Mouse (Mus musculus) midbrain, embryonic 15.5 days (tissue): ENCODE results near the gene Ppp2r1b. TPM values are rescaled to one million over a fixed set of nuclear protein-coding genes. Genes with fewer than 3 reads are reported as not detected.

Source experiments
- ATAC-seq: fragments of 200-750 bp; cut with Nextera tagmentation; replicated peaks from 2 replicates; pipeline ENCODE4 v1.8.0; 2017; ENCODE audit warnings: moderate TSS enrichment
- H3K27ac ChIP-seq: fragments of 300-500 bp; sonication (generic); 2 replicates; pipeline ENCODE4 v1.5.1; 2015; ENCODE audit warnings: mild to moderate bottlenecking, inconsistent platforms
- H3K27me3 ChIP-seq: fragments of 300-500 bp; sonication (generic); replicated peaks from 2 replicates; pipeline ENCODE4 v1.6.1; 2015; ENCODE audit warnings: inconsistent platforms
- H3K36me3 ChIP-seq: fragments of 300-500 bp; sonication (generic); replicated peaks from 2 replicates; pipeline ENCODE4 v1.6.1; 2015; ENCODE audit warnings: inconsistent platforms
- H3K4me1 ChIP-seq: fragments of 300-500 bp; sonication (generic); 2 replicates; pipeline ENCODE4 v1.6.1; 2015; ENCODE audit warnings: inconsistent platforms
- H3K4me2 ChIP-seq: fragments of 300-500 bp; sonication (generic); 2 replicates; pipeline ENCODE4 v1.6.1; 2015; ENCODE audit warnings: inconsistent platforms, mild to moderate bottlenecking, moderate library complexity
- H3K4me3 ChIP-seq: fragments of 300-500 bp; sonication (generic); 2 replicates; pipeline ENCODE4 v1.5.1; 2015; ENCODE audit warnings: mild to moderate bottlenecking, inconsistent platforms
- H3K9ac ChIP-seq: fragments of 300-500 bp; sonication (generic); 2 replicates; pipeline ENCODE4 v1.6.1; 2015; ENCODE audit warnings: mild to moderate bottlenecking, inconsistent platforms
- H3K9me3 ChIP-seq: fragments of 300-500 bp; sonication (generic); 2 replicates; pipeline ENCODE4 v1.6.1; 2016; ENCODE audit warnings: inconsistent platforms
- whole genome bisulfite sequencing: fragments of 180-500 bp; shearing (Covaris S2); methylation state at CpG from one replicate; pipeline ENCODE4 v1.1.7; 2015; ENCODE audit warnings: mixed read lengths; 5-methylcytosine and 5-hydroxymethylcytosine counted together
- polyA plus RNA-seq: library from polyadenylated mRNA; unstranded; fragments of >200 nt; fragmentation: Nextera tagmentation; extraction: Ambion mirVana; gene quantifications from 2 replicates; pipeline ENCODE4 v1.2.1, GENCODE M21; 2015

Ppp2r1b gene
- polyA plus RNA-seq, 1 experiment from 2014 or later = 41.6 TPM

GRCm38 (mm10) chr9:50876287-50876686 is 31.2 kb downstream of the Ppp2r1b start:
- Histone ChIP-seq H3K36me3 (peaks cover 20% of the 10 kb centered on the region), H3K4me3 (no peak overlapping the region), H3K9ac (no peak overlapping the region), H3K4me2 (no peak overlapping the region), H3K9me3 (no peaks in the 10 kb centered on the region), H3K27me3 (no peaks in the 10 kb centered on the region), H3K4me1 (no peaks in the 10 kb centered on the region), H3K27ac (no peak overlapping the region)
- WGBS = 92% methylated on average over 3 of the region's 3 CpGs
- ATAC-seq = no peak

- Histone ChIP-seq H3K27ac (no peak overlapping the region), H3K9ac (no peak overlapping the region), H3K9me3 (no peaks in the 10 kb centered on the region), H3K4me1 (no peaks in the 10 kb centered on the region), H3K4me2 (no peak overlapping the region), H3K27me3 (no peaks in the 10 kb centered on the region), H3K36me3 (peaks cover 20% of the 10 kb centered on the region), H3K4me3 (no peak overlapping the region)
- 87% methylated on average over 3 of the region's 3 CpGs for WGBS
- ATAC-seq = no peak
These were observed 32.3 kb downstream of the Ppp2r1b start for GRCm38 (mm10) chr9:50877431-50877830.

- no peak overlapping the region for H3K4me3 ChIP-seq
- H3K9ac ChIP-seq = no peak overlapping the region
- WGBS = 90% methylated on average over 2 of the region's 2 CpGs
- no peak overlapping the region for H3K4me2 ChIP-seq
- ATAC-seq = no peak
- H3K4me1 ChIP-seq = 0 out of 2 replicates have a peak, but pooled peaks cover 8% of the 10 kb centered on the region
- H3K9me3 ChIP-seq = no peaks in the 10 kb centered on the region
- no peak overlapping the region for H3K27ac ChIP-seq
- peaks cover 20% of the 10 kb centered on the region for H3K36me3 ChIP-seq
- H3K27me3 ChIP-seq = no peaks in the 10 kb centered on the region
These were observed 37.1 kb downstream of the Ppp2r1b start for GRCm38 (mm10) chr9:50882183-50882582.

DNA sequence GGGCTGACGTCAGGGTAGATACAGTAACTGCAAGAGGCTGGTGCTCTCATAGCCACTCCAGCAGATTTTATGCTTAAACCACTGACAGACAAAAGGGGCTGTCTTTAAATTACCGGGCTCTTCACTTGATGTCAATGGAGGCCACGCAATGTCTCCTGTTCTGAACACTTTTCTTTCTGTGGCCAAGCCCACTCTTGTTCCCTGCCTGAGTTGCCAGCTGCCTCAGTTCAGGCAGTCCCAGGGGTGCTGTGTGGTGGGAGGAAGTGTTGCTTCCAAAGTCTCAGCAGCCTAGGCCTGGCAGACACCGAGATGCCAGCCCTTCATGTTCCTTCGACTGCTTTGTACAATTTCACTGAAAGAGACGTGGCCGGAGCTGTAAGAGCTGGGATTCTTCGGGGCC is 39.0 kb downstream of the Ppp2r1b start:
- no peaks in the 10 kb centered on the region for H3K27me3 ChIP-seq
- no peak overlapping the region for H3K27ac ChIP-seq
- H3K9me3 ChIP-seq = no peaks in the 10 kb centered on the region
- H3K9ac ChIP-seq = no peak overlapping the region
- WGBS = 82% methylated on average over 8 of the region's 8 CpGs
- H3K4me1 ChIP-seq = 0 out of 2 replicates have a peak, but pooled peaks cover 8% of the 10 kb centered on the region
- no peak overlapping the region for H3K4me2 ChIP-seq
- no peak for ATAC-seq
- H3K36me3 ChIP-seq = peaks cover 10% of the 10 kb centered on the region
- H3K4me3 ChIP-seq = no peak overlapping the region

DNA sequence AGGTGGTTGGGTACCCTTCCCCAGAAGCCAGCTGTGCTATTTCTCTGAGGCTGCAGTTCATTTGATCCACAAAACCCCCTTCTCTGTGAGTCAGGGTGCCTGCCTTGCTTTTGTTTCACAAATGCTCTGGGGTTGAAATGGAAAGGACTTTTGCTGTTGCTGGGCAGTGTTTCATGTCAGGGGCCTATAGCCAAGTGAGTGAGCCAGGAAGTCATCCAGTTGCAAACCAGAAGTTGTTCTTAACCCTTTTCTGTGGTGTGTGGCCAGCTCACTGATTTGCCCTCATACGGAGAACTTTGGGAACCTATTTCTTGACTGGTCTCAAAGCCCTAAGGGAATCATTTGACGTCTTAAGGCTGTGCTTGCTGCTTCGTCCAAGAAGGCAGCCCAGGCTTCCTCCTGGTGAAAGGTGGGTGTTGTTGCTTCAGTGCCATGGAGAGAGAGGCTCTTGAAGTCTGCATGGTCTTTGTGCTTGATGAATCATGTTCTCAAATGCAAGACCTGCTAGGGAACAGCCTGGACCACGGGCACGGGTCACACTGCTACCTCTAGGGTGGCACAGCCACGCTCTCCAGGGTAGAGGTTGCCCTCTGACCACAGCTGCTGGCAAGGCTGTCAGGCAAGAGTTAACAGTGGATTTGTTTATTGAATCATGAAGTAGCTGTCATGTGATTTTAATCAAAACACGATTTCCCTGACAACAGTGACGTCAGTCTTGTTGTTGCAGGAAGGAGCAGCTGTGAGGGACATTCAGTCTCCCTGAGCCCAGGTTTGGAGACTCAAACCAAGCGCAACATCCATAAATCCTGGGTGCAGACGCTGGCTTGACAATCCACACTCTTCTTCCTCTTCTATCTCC is 39.9 kb downstream of the Ppp2r1b start:
- no peak overlapping the region for H3K27ac ChIP-seq
- no peaks in the 10 kb centered on the region for H3K9me3 ChIP-seq
- 74% methylated on average over 10 of the region's 10 CpGs for WGBS
- 0 out of 2 replicates have a peak, but pooled peaks cover 8% of the 10 kb centered on the region for H3K4me1 ChIP-seq
- H3K36me3 ChIP-seq = peaks cover 4% of the 10 kb centered on the region; the same call in 1 of the 2 replicates
- H3K9ac ChIP-seq = no peak overlapping the region
- no peaks in the 10 kb centered on the region for H3K27me3 ChIP-seq
- H3K4me3 ChIP-seq = no peak overlapping the region
- H3K4me2 ChIP-seq = no peak overlapping the region
- no peak for ATAC-seq

GRCm38 (mm10) chr9:50885600-50885987 is 40.5 kb downstream of the Ppp2r1b start:
- Histone ChIP-seq H3K27me3 (no peaks in the 10 kb centered on the region), H3K4me3 (no peak overlapping the region), H3K4me1 (0 out of 2 replicates have a peak, but pooled peaks cover 8% of the 10 kb centered on the region), H3K9ac (no peak overlapping the region), H3K9me3 (no peaks in the 10 kb centered on the region), H3K4me2 (no peak overlapping the region), H3K27ac (no peak overlapping the region), H3K36me3 (no peaks in the 10 kb centered on the region)
- ATAC-seq = no peak
- WGBS = 67% methylated on average over 1 of the region's 1 CpGs

GRCm38 (mm10) chr9:50886870-50887269 is 41.8 kb downstream of the Ppp2r1b start:
- Histone ChIP-seq H3K9ac (no peak overlapping the region), H3K4me1 (0 out of 2 replicates have a peak, but pooled peaks cover 8% of the 10 kb centered on the region), H3K27ac (no peak overlapping the region), H3K36me3 (no peaks in the 10 kb centered on the region), H3K4me3 (no peak overlapping the region), H3K4me2 (no peak overlapping the region), H3K27me3 (no peaks in the 10 kb centered on the region), H3K9me3 (no peaks in the 10 kb centered on the region)
- ATAC-seq = no peak
- WGBS = 100% methylated on average over 1 of the region's 1 CpGs

GRCm38 (mm10) chr9:50887351-50887750 is 42.2 kb downstream of the Ppp2r1b start:
- H3K27me3 ChIP-seq = no peaks in the 10 kb centered on the region
- H3K27ac ChIP-seq = no peak overlapping the region
- ATAC-seq = no peak
- H3K4me3 ChIP-seq = no peak overlapping the region
- H3K4me1 ChIP-seq = 0 out of 2 replicates have a peak, but pooled peaks cover 8% of the 10 kb centered on the region
- no peak overlapping the region for H3K9ac ChIP-seq
- no peaks in the 10 kb centered on the region for H3K36me3 ChIP-seq
- H3K9me3 ChIP-seq = no peaks in the 10 kb centered on the region
- H3K4me2 ChIP-seq = no peak overlapping the region
- WGBS = 25% methylated on average over 4 of the region's 4 CpGs

GRCm38 (mm10) chr9:50889211-50889610 is 44.1 kb downstream of the Ppp2r1b start:
- no peaks in the 10 kb centered on the region for H3K9me3 ChIP-seq
- no peak overlapping the region for H3K9ac ChIP-seq
- no peaks in the 10 kb centered on the region for H3K27me3 ChIP-seq
- H3K27ac ChIP-seq = no peak overlapping the region
- H3K4me1 ChIP-seq = 0 out of 2 replicates have a peak, but pooled peaks cover 8% of the 10 kb centered on the region
- no peak for ATAC-seq
- no peaks in the 10 kb centered on the region for H3K36me3 ChIP-seq
- 81% methylated on average over 6 of the region's 6 CpGs for WGBS
- H3K4me3 ChIP-seq = no peak overlapping the region
- H3K4me2 ChIP-seq = no peak overlapping the region

DNA sequence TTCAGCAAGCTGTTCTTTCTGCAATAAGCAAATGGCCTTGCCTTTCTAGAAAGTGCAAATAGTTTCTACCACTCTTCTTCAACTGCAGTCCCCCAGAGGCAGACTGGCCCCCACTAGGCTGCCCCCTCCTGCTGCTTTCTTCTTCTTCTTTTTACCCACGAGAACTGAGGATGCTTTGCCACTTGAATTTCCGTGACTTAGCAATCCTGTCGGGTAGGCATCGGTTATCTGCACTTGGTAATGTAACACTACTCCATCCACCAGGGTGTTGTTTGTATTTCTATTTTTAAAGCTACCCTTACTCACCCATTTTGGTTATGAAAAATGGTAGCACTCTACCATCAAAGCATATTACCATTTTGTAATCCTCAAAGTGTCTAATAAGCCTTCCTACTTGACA is 44.9 kb downstream of the Ppp2r1b start:
- 82% methylated on average over 4 of the region's 4 CpGs for WGBS
- H3K36me3 ChIP-seq = no peaks in the 10 kb centered on the region; the same call in 1 of the 2 replicates

DNA sequence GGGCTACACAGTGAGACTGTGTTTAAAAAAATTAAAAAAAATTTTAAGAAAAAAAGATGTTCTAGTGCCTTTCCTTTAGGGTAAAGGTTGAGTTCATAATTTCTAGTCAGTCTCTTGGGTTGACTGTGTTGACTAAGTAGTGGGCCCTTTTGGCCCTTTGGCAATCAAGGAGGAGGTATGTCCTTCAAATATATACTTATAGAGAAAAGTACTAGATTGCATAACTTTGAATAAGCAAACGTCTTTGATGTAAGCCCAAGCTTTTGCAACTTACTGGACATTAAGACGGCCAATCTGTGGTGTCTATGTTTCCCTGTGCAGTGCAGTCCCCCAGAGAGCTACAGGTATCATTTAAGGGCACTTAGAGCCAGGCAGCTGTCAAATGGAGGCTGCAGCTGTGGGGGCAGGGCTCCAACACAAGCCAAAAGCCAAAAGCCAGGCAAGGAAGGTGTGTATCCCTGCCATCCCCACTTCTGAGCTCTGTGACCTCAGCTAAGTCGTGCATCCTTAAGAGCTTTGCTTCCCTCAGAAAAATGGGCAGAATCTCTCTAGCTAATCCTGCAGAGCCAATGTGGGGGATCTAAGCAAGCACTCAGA is 45.5 kb downstream of the Ppp2r1b start:
- 85% methylated on average over 3 of the region's 3 CpGs for WGBS
- Histone ChIP-seq H3K4me2 (no peak overlapping the region), H3K9ac (no peak overlapping the region), H3K4me3 (no peak overlapping the region), H3K27ac (no peak overlapping the region), H3K4me1 (0 out of 2 replicates have a peak, but pooled peaks cover 2% of the 10 kb centered on the region), H3K9me3 (no peaks in the 10 kb centered on the region), H3K36me3 (no peaks in the 10 kb centered on the region; the same call in 1 of the 2 replicates), H3K27me3 (no peaks in the 10 kb centered on the region)
- ATAC-seq = no peak

More for the DNA sequence above, 44.9 kb downstream of the Ppp2r1b start:
- no peaks in the 10 kb centered on the region for H3K9me3 ChIP-seq
- H3K27ac ChIP-seq = no peak overlapping the region
- 0 out of 2 replicates have a peak, but pooled peaks cover 8% of the 10 kb centered on the region for H3K4me1 ChIP-seq
- no peak overlapping the region for H3K9ac ChIP-seq
- no peak overlapping the region for H3K4me3 ChIP-seq
- H3K27me3 ChIP-seq = no peaks in the 10 kb centered on the region
- H3K4me2 ChIP-seq = no peak overlapping the region
- no peak for ATAC-seq

DNA sequence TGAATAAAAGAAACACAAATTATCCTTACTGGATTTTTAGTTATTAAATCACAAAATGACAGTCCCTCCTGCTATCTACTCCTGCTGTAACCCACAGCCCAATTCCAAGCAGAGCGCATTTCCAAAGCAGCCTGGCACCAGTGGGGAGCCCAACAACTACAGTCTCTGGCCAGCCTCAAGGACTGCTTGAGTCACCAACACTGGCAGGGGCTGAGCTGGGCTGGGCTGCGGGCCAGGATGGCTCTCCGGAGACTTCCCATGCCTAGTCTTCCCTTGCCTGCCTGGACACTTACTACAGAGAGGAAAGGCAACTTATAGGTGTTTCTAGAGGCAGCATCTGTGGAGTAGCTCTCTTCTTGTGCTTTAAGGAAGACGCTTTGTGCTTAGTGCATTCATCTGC is 48.6 kb downstream of the Ppp2r1b start:
- Histone ChIP-seq H3K36me3 (peaks cover 15% of the 10 kb centered on the region), H3K9ac (no peak overlapping the region), H3K9me3 (no peaks in the 10 kb centered on the region), H3K4me1 (no peaks in the 10 kb centered on the region), H3K27me3 (no peaks in the 10 kb centered on the region), H3K4me2 (no peak overlapping the region), H3K4me3 (no peak overlapping the region), H3K27ac (no peak overlapping the region)
- WGBS = 80% methylated on average over 4 of the region's 4 CpGs
- no peak for ATAC-seq
